Mouse (Mus musculus) megakaryocyte, embryonic 14.5 days (primary cell): Measurements from ENCODE around the gene Pigc. TPM values are rescaled to one million over a fixed set of nuclear protein-coding genes. Genes with fewer than 3 reads are reported as not detected.

Source experiments
- H3K27me3 ChIP-seq: replicated peaks from 2 replicates; pipeline ENCODE3; 2012; ENCODE audit warnings: inconsistent platforms
- H3K36me3 ChIP-seq: replicated peaks from 2 replicates; pipeline ENCODE3; 2012; ENCODE audit warnings: low read length, inconsistent platforms, mixed read lengths
- H3K4me1 ChIP-seq: 2 replicates; pipeline ENCODE4 v1.6.1; 2012; ENCODE audit warnings: inconsistent platforms
- H3K4me3 ChIP-seq: replicated peaks from 2 replicates; pipeline ENCODE3; 2012; ENCODE audit warnings: moderate library complexity, mild to moderate bottlenecking, inconsistent platforms
- H3K9me3 ChIP-seq: 2 replicates; pipeline ENCODE4 v1.6.1; 2012; ENCODE audit warnings: inconsistent platforms
- FLI1 ChIP-seq: IDR thresholded peaks from 2 replicates; pipeline ENCODE4 v1.6.1; 2012; ENCODE audit warnings: low read length, inconsistent platforms, mixed read lengths
- GATA1 ChIP-seq: IDR thresholded peaks from 3 replicates; pipeline ENCODE4 v1.6.1; 2012; ENCODE audit warnings: mixed read lengths, low read length, inconsistent platforms, borderline replicate concordance
- polyA plus RNA-seq: library from polyadenylated mRNA; stranded (reverse); fragments of >175 nt; gene quantifications from 2 replicates; pipeline ENCODE4 v1.2.3, GENCODE M21; 2012; ENCODE audit warnings: low replicate concordance; ENCODE audit not compliant: insufficient read depth

Pigc gene
- 0.63 TPM in 1 of 2 replicates, not detected in the other for polyA plus RNA-seq

DNA sequence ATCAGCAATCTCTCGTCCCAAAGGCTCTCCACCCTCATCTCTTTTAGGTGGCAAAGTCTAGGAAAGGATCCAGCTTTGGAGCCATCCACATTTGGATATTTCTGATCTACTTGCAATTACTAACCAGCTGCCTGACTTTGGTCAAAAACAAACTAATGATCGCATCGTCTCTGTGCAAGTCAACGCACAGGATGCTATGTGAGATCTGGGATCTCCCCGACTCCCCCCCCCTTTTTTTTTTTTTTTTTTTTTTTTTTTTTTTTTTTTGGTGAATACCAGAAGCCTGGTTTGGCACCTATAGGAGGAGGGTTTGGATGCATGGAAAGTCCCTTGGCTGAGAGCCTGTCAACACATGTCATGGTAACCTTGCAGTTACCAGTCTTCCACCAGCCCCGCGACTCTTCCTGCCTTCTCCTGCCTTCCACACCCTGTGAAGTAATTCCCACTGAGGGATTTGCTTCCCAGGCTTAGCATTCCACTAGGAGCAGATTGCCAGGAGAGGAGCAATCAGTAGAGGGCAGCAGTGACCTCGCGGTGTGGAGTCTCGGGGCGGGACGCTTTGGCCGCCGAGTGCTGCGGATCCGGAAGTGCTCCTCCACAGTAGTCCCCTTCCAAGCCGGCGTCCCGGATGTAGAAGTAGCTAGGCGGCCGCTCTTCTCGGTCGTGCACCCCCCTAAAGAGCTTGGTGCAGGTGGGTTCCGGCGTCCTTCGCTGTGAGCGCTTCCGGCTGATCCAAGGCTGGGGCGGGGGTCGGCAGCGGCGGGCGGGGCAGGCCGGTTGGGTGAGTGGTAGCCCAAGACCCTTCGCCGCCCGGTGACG, at the start of gene Pigc:
Pigc (plus strand) TSS at position 598 of the 819 bp plus-strand sequence.
- Histone ChIP-seq H3K9me3 (no peaks in the 10 kb centered on the region), H3K4me3 (peak within 1 kb of the TSS; percentile 94), H3K27me3 (peaks cover 10% of the 10 kb centered on the region), H3K4me1 (peaks cover 47% of the 10 kb centered on the region), H3K36me3 (peaks cover 25% of the 10 kb centered on the region)
- TF ChIP-seq FLI1 (peak; percentile 44; the same call in 1 of the 2 replicates), GATA1 (no peak)

GRCm38 (mm10) chr1:161919594-161919993, 49.4 kb upstream of the Pigc start:
- Histone ChIP-seq H3K9me3 (no peaks in the 10 kb centered on the region), H3K27me3 (no peaks in the 10 kb centered on the region), H3K4me1 (peaks cover 78% of the 10 kb centered on the region), H3K36me3 (no peaks in the 10 kb centered on the region), H3K4me3 (no peak overlapping the region)
- TF ChIP-seq FLI1: no peak
- no peak for TF ChIP-seq GATA1

GRCm38 (mm10) chr1:161920475-161921454, 48.2 kb upstream of the Pigc start:
- no peaks in the 10 kb centered on the region for H3K36me3 ChIP-seq
- no peaks in the 10 kb centered on the region for H3K9me3 ChIP-seq
- TF ChIP-seq GATA1: no peak
- TF ChIP-seq FLI1: no peak
- H3K27me3 ChIP-seq: no peaks in the 10 kb centered on the region
- no peak overlapping the region for H3K4me3 ChIP-seq
- H3K4me1 ChIP-seq: peaks cover 78% of the 10 kb centered on the region

GRCm38 (mm10) chr1:161921928-161922327, 47.1 kb upstream of the Pigc start:
- peaks cover 70% of the 10 kb centered on the region for H3K4me1 ChIP-seq
- H3K27me3 ChIP-seq: no peaks in the 10 kb centered on the region
- TF ChIP-seq GATA1 (no peak), FLI1 (no peak)
- H3K9me3 ChIP-seq: no peaks in the 10 kb centered on the region
- no peaks in the 10 kb centered on the region for H3K36me3 ChIP-seq
- no peak overlapping the region for H3K4me3 ChIP-seq

DNA sequence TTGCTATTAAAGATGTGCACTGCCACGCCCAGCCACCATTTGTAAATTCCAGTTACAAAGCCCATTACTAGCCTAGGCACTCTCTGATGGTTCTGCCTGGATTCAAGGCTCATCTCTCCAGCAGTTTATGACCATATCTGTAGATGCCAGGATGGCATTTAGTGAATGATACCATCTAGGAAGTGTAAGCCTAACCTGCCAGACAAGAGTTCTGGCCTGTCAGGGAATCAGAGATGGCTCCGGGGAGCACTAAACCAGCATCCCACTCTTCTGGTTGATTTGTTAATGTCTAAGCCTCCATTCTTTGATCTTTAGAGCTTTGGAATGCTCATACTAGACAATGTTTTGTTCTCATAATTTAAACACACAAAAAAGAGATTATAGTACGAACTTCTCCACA, 44.7 kb upstream of the Pigc start:
- Histone ChIP-seq H3K9me3 (no peaks in the 10 kb centered on the region), H3K27me3 (no peaks in the 10 kb centered on the region), H3K4me3 (no peak overlapping the region), H3K4me1 (peaks cover 55% of the 10 kb centered on the region), H3K36me3 (no peaks in the 10 kb centered on the region)
- no peak for TF ChIP-seq FLI1
- no peak for TF ChIP-seq GATA1

DNA sequence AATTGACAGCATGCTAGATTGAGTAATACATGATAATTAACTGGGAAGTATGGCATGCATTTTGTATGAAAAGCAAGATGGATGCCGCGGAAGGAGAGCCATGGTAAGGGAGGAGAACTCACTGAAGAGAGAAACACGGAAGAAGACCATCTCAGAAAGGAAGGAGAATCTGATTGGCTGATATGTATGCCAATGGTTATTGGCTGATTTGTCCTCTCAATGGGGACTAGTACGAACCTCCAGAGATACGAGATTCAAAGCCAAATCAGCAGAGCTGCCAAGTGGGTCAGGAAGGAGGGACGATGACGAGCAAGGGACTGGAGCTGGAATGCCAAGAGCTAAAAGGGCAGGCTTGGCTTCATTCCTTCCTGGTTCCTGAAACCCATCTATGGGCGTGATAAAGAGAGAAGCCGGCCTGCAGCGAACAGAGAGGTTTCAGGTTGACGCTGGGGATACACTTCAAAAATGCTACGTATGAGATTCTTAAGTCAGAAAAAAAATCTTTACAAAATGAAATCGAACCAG, 43.6 kb upstream of the Pigc start:
- no peak for TF ChIP-seq FLI1
- TF ChIP-seq GATA1: no peak
- Histone ChIP-seq H3K4me1 (peaks cover 49% of the 10 kb centered on the region), H3K36me3 (no peaks in the 10 kb centered on the region), H3K4me3 (no peak overlapping the region), H3K9me3 (no peaks in the 10 kb centered on the region), H3K27me3 (no peaks in the 10 kb centered on the region)

DNA sequence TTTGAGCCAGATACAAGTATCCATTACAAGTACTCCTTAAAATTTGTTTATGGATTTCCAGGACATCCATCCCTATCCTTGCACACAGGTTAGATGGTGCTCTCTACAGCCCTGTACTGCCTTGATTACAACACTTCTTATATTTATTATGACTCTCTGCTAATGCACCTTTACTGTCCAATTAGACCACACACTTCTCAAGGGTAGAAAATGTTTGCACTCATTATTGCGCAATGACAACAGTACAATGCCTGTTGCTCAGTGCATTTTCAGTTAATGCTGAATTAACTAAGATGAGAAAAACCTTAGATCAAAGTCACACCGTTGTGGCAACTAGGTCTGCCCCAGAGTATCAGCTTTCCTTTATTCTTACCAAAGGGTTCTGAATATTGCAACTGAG, 41.0 kb upstream of the Pigc start:
- H3K4me3 ChIP-seq: no peak overlapping the region
- H3K9me3 ChIP-seq: no peaks in the 10 kb centered on the region
- peaks cover 37% of the 10 kb centered on the region for H3K4me1 ChIP-seq
- TF ChIP-seq FLI1 (no peak), GATA1 (no peak)
- H3K27me3 ChIP-seq: no peaks in the 10 kb centered on the region
- H3K36me3 ChIP-seq: no peaks in the 10 kb centered on the region

GRCm38 (mm10) chr1:161931313-161931712, 37.7 kb upstream of the Pigc start:
- Histone ChIP-seq H3K36me3 (no peaks in the 10 kb centered on the region), H3K4me3 (no peak overlapping the region), H3K27me3 (no peaks in the 10 kb centered on the region), H3K4me1 (peaks cover 24% of the 10 kb centered on the region), H3K9me3 (no peaks in the 10 kb centered on the region)
- TF ChIP-seq FLI1 (no peak), GATA1 (no peak)

DNA sequence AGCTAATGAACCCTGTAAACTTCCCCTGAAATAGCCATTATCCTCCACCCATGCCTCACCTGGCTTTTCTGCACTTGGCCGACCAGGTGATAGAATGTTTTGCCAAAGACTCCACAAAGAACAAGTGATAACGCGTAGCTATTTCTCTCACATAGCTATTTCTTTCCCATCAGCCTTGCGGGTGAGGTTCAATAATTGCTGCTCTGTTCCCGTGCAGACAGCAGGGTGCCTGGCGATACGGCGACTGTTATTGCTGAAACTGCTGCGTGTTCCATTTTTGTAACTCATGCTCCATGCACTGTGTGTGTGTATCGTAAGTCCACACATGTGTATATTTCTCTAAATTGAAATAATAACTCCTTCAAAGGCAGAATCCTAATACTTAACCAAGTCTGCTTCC, 37.2 kb upstream of the Pigc start:
- Histone ChIP-seq H3K36me3 (no peaks in the 10 kb centered on the region), H3K27me3 (no peaks in the 10 kb centered on the region), H3K4me1 (peaks cover 24% of the 10 kb centered on the region), H3K4me3 (no peak overlapping the region), H3K9me3 (no peaks in the 10 kb centered on the region)
- no peak for TF ChIP-seq GATA1
- no peak for TF ChIP-seq FLI1

DNA sequence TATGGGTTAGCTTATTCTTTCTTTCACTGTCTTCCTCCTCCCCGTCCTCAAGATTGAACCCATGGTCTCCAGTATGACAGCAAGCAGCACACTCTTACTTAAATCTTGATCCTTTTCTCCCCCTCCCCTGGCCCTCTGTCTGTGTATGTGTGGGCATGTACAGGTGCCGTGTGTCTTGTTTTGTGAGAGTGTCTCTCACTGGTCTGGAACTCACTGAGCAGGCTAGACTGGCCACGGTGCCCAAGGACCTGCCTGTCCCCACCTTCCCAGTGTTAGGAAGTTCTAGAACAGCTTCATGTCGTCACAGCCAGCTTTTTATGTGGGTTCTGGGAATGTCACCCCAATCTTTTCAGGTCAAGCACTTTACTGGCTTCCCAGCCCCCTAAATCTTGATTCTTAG, 36.7 kb upstream of the Pigc start:
- Histone ChIP-seq H3K27me3 (no peaks in the 10 kb centered on the region), H3K36me3 (no peaks in the 10 kb centered on the region), H3K9me3 (no peaks in the 10 kb centered on the region), H3K4me1 (peaks cover 24% of the 10 kb centered on the region), H3K4me3 (no peak overlapping the region)
- TF ChIP-seq GATA1 (no peak), FLI1 (no peak)
